Mouse (Mus musculus): ENCODE data around the gene Chil5. TPM values are rescaled to one million over a fixed set of nuclear protein-coding genes. Genes with fewer than 3 reads are reported as not detected.

Chil5 gene
- total and polyA plus RNA-seq, 3 experiments: not detected

GRCm38 (mm10) chr3:105971831-105972446 is 60.7 kb downstream of the Chil5 start:
- Histone ChIP-seq H3K4me1 (ENCODE audit: control insufficient read depth in 1 of 2, insufficient read depth in 2 of 2, low read length in 2 of 2) (no peaks in the 10 kb centered on the region), H3K27me3 (ENCODE audit: control insufficient read depth in 1 of 2, insufficient read depth in 2 of 2, low read length in 2 of 2) (no peaks in the 10 kb centered on the region), H3K4me3 (ENCODE audit: control insufficient read depth in 1 of 2, insufficient read depth in 1 of 2, low read depth in 2 of 2, low read length in 2 of 2) (no peak overlapping the region), H3K9me3 (replicated peaks; ENCODE audit: insufficient read depth, low read length) (no peaks in the 10 kb centered on the region), H3K79me2 (ENCODE audit: control insufficient read depth, insufficient read depth, low read length, poor library complexity) (no peaks in the 10 kb centered on the region), H3K9ac (ENCODE audit: control insufficient read depth, low read depth, low read length, poor library complexity, severe bottlenecking) (no peak overlapping the region), H3K27ac (ENCODE audit: control insufficient read depth, low read depth, low read length) (no peak overlapping the region), H3K36me3 (ENCODE audit: control insufficient read depth in 1 of 2, insufficient read depth in 2 of 2, low read length in 2 of 2) (peaks cover 0 to 7% of the 10 kb centered on the region in 2 experiments; a peak in 2 of 4 replicates)
- no peak for DNase-seq (ENCODE audit: low read depth, low spot score)
- TF ChIP-seq ELF1 (IDR thresholded peaks at IDR 0.05; ENCODE audit: low read depth, low read length) (no peak), POLR2A (IDR thresholded peaks at IDR 0.05; ENCODE audit: control insufficient read depth in 1 of 2, insufficient read depth in 1 of 2, low read depth in 1 of 2, low read length in 2 of 2, poor library complexity in 1 of 2) (no peak; a peak in 2 of 4 replicates), ETS1 (IDR thresholded peaks at IDR 0.05; ENCODE audit: low read depth, low read length) (no peak), TCF12 (IDR thresholded peaks at IDR 0.05; ENCODE audit: low read depth, low read length) (no peak), POLR2AphosphoS2 (IDR thresholded peaks at IDR 0.05; ENCODE audit: low read length) (peak; percentile 71; the same call in 1 of the 2 replicates), MYB (IDR thresholded peaks at IDR 0.05; ENCODE audit: low read depth, low read length) (no peak), ZC3H11A (IDR thresholded peaks at IDR 0.05; ENCODE audit: low read depth, low read length) (no peak), CHD1 (IDR thresholded peaks at IDR 0.05; ENCODE audit: low read depth, low read length) (no peak), MXI1 (IDR thresholded peaks at IDR 0.05; ENCODE audit: low read depth, low read length) (no peak), UBTF (IDR thresholded peaks at IDR 0.05; ENCODE audit: borderline replicate concordance, insufficient read depth, low read depth, low read length) (no peak), ZMIZ1 (IDR thresholded peaks at IDR 0.05; ENCODE audit: low read depth, low read length) (0 out of 2 replicates have a peak, but pooled peaks have one; percentile 12), HCFC1 (IDR thresholded peaks at IDR 0.05; ENCODE audit: low read depth, low read length) (no peak), KAT2A (conservative IDR thresholded peaks at IDR 0.05; ENCODE audit: low read depth, low read length) (no peak), MYC (IDR thresholded peaks at IDR 0.05; ENCODE audit: low read depth, low read length) (no peak), GATA1 (IDR thresholded peaks at IDR 0.05; ENCODE audit: low read depth, low read length) (no peak)

Other genes with a start within 250 kb of the Chil5 start
- 32.3 and 39.7 TPM in 2 replicates for gene Rap1a, start 231.5 kb downstream of the Chil5 start, total RNA-seq (2012; rRNA removed)
- 10 to 100 TPM in 1 of 2 experiments, not detected in 1; 64.5 TPM for gene Rap1a, start 231.5 kb downstream of the Chil5 start, polyA plus RNA-seq (2012; ENCODE audit: insufficient read depth in 1 of 2, insufficient read length in 2 of 2, low read depth in 1 of 2, low replicate concordance in 2 of 2, missing spikeins in 1 of 2)
- gene Adora3, start 162.0 kb downstream of the Chil5 start, total RNA-seq (2012; rRNA removed): 0.36 and 0.42 TPM in 2 replicates
- under 1 TPM in 1 of 2 experiments, not detected in 1; 0.65 TPM for gene Adora3, start 162.0 kb downstream of the Chil5 start, polyA plus RNA-seq (2012; ENCODE audit: insufficient read depth in 1 of 2, insufficient read length in 2 of 2, low read depth in 1 of 2, low replicate concordance in 2 of 2, missing spikeins in 1 of 2)
- gene Tmigd3, start 161.9 kb downstream of the Chil5 start, total RNA-seq (2012; rRNA removed): 0.27 and 0.39 TPM in 2 replicates
- under 1 TPM in 1 of 2 experiments, not detected in 1; 0.36 TPM for gene Tmigd3, start 161.9 kb downstream of the Chil5 start, polyA plus RNA-seq (2012; ENCODE audit: insufficient read depth in 1 of 2, insufficient read length in 2 of 2, low read depth in 1 of 2, low replicate concordance in 2 of 2, missing spikeins in 1 of 2)
- gene I830077J02Rik, start 100.2 kb downstream of the Chil5 start, total RNA-seq (2012; rRNA removed): 2.8 and 5.9 TPM in 2 replicates
- 1 to 10 TPM in 1 of 2 experiments, not detected in 1; 9.4 TPM for gene I830077J02Rik, start 100.2 kb downstream of the Chil5 start, polyA plus RNA-seq (2012; ENCODE audit: insufficient read depth in 1 of 2, insufficient read length in 2 of 2, low read depth in 1 of 2, low replicate concordance in 2 of 2, missing spikeins in 1 of 2)
- 103 and 116 TPM in 2 replicates for gene Wdr77, start 73.4 kb downstream of the Chil5 start, total RNA-seq (2012; rRNA removed)
- 100 to 1,000 TPM in 1 of 2 experiments, not detected in 1; 204 TPM for gene Wdr77, start 73.4 kb downstream of the Chil5 start, polyA plus RNA-seq (2012; ENCODE audit: insufficient read depth in 1 of 2, insufficient read length in 2 of 2, low read depth in 1 of 2, low replicate concordance in 2 of 2, missing spikeins in 1 of 2)
- gene Atp5f1, start 72.7 kb downstream of the Chil5 start, total RNA-seq (2012; rRNA removed): 309 and 313 TPM in 2 replicates
- 100 to 1,000 TPM in 1 of 2 experiments, not detected in 1; 344 TPM for gene Atp5f1, start 72.7 kb downstream of the Chil5 start, polyA plus RNA-seq (2012; ENCODE audit: insufficient read depth in 1 of 2, insufficient read length in 2 of 2, low read depth in 1 of 2, low replicate concordance in 2 of 2, missing spikeins in 1 of 2)
- 0.62 and 0.65 TPM in 2 replicates for gene Ovgp1, start 59.1 kb downstream of the Chil5 start, total RNA-seq (2012; rRNA removed)
- 1 to 10 TPM in 1 of 2 experiments, not detected in 1; 2.2 TPM for gene Ovgp1, start 59.1 kb downstream of the Chil5 start, polyA plus RNA-seq (2012; ENCODE audit: insufficient read depth in 1 of 2, insufficient read length in 2 of 2, low read depth in 1 of 2, low replicate concordance in 2 of 2, missing spikeins in 1 of 2)
- gene Pifo, start 18.2 kb downstream of the Chil5 start, total RNA-seq (2012; rRNA removed): not detected in 2 replicates
- gene Pifo, start 18.2 kb downstream of the Chil5 start, polyA plus RNA-seq (2012; ENCODE audit: insufficient read depth in 1 of 2, insufficient read length in 2 of 2, low read depth in 1 of 2, low replicate concordance in 2 of 2, missing spikeins in 1 of 2): not detected
- not detected in 2 replicates for gene Chia1, start 80.4 kb upstream of the Chil5 start, total RNA-seq (2012; rRNA removed)
- gene Chia1, start 80.4 kb upstream of the Chil5 start, polyA plus RNA-seq (2012; ENCODE audit: insufficient read depth in 1 of 2, insufficient read length in 2 of 2, low read depth in 1 of 2, low replicate concordance in 2 of 2, missing spikeins in 1 of 2): not detected
- gene Chil3, start 134.8 kb upstream of the Chil5 start, total RNA-seq (2012; rRNA removed): not detected in 2 replicates
- gene Chil3, start 134.8 kb upstream of the Chil5 start, polyA plus RNA-seq (2012; ENCODE audit: insufficient read depth in 1 of 2, insufficient read length in 2 of 2, low read depth in 1 of 2, low replicate concordance in 2 of 2, missing spikeins in 1 of 2): not detected
- not detected in 2 replicates for gene Chil4, start 186.7 kb upstream of the Chil5 start, total RNA-seq (2012; rRNA removed)
- gene Chil4, start 186.7 kb upstream of the Chil5 start, polyA plus RNA-seq (2012; ENCODE audit: insufficient read depth in 1 of 2, insufficient read length in 2 of 2, low read depth in 1 of 2, low replicate concordance in 2 of 2, missing spikeins in 1 of 2): not detected

Data from MEL (cell line).